Mouse (Mus musculus) neutrophil, adult 5-6 weeks (primary cell): ENCODE data around the gene Mt2. TPM values are rescaled to one million over a fixed set of nuclear protein-coding genes. Genes with fewer than 3 reads are reported as not detected.
A peak's percentile ranks its signal among the peaks of the same experiment; 100 is the strongest.
"Not testable (repeated sequence)": the region's sequence is repeated elsewhere in the genome, so short reads cannot be mapped to it uniquely, and the experiment has no call there.

ENCODE experiments used
- ATAC-seq: fragments of 151-379, 151-347 bp; 2 replicates; pipeline ENCODE4 v1.8.0; 2017; ENCODE audit warnings: mild to moderate bottlenecking, moderate TSS enrichment; ENCODE audit not compliant: insufficient number of reproducible peaks, poor library complexity, low FRiP score, severe bottlenecking; ENCODE audit errors: extremely low read depth
- total RNA-seq: library from RNA; stranded (forward); fragments of 200-1000 nt; gene quantifications from 2 replicates; pipeline ENCODE4 v1.2.3, GENCODE M21; 2017

Mt2 gene
- total RNA-seq = not detected in 2 replicates

GRCm38 (mm10) chr8:94172075-94172808 lies at the start of gene Mt2:
Gene Mt2, plus strand, starts transcription at chr8:94172664.
- ATAC-seq = no peak

- no peak for ATAC-seq
Observed at GRCm38 (mm10) chr8:94122711-94123468, 49.6 kb upstream of the Mt2 start.

GRCm38 (mm10) chr8:94127711-94128110 lies 44.8 kb upstream of the Mt2 start:
- no peak for ATAC-seq

- no peak for ATAC-seq
Observed at GRCm38 (mm10) chr8:94129133-94129789, 43.2 kb upstream of the Mt2 start.

- ATAC-seq = no peak
Observed at GRCm38 (mm10) chr8:94130126-94130525, 42.3 kb upstream of the Mt2 start.

- no peak for ATAC-seq
Observed at GRCm38 (mm10) chr8:94132096-94132495, 40.4 kb upstream of the Mt2 start.

- ATAC-seq = not testable (repeated sequence)
Observed at GRCm38 (mm10) chr8:94134601-94135000, 37.9 kb upstream of the Mt2 start.

- no peak for ATAC-seq
Observed at GRCm38 (mm10) chr8:94135556-94135955, 36.9 kb upstream of the Mt2 start.

- no peak for ATAC-seq
Observed at GRCm38 (mm10) chr8:94136192-94136591, 36.3 kb upstream of the Mt2 start.

- ATAC-seq = no peak
Observed at GRCm38 (mm10) chr8:94136933-94137332, 35.5 kb upstream of the Mt2 start, which contains the start of gene Mt4. Gene Mt4, plus strand, starts transcription at chr8:94137197.

GRCm38 (mm10) chr8:94140266-94140795 lies 32.1 kb upstream of the Mt2 start:
- no peak for ATAC-seq

GRCm38 (mm10) chr8:94148236-94148635 lies 24.2 kb upstream of the Mt2 start:
- ATAC-seq = no peak

GRCm38 (mm10) chr8:94150925-94151324 lies 21.5 kb upstream of the Mt2 start:
- no peak for ATAC-seq

- ATAC-seq = no peak
Observed at GRCm38 (mm10) chr8:94152513-94153300, 19.8 kb upstream of the Mt2 start, which contains the start of gene Mt3. Gene Mt3, plus strand, starts transcription at chr8:94152607.

- ATAC-seq = no peak
Observed at GRCm38 (mm10) chr8:94153451-94153850, 19.0 kb upstream of the Mt2 start.

GRCm38 (mm10) chr8:94154537-94154936 lies 17.9 kb upstream of the Mt2 start:
- no peak for ATAC-seq

GRCm38 (mm10) chr8:94156092-94156491 lies 16.4 kb upstream of the Mt2 start:
- ATAC-seq = no peak

GRCm38 (mm10) chr8:94165772-94166171 lies 6.7 kb upstream of the Mt2 start:
- not testable (repeated sequence) for ATAC-seq

- ATAC-seq = peak; percentile 75
Observed at GRCm38 (mm10) chr8:94167244-94167643, 5.2 kb upstream of the Mt2 start.
